Mouse (Mus musculus) ES-Bruce4 (cell line): ENCODE data around the gene Wdr77.

Experiments used
- CTCF ChIP-seq: IDR thresholded peaks from one replicate; pipeline ENCODE4 v1.8.1; 2011; ENCODE audit warnings: low read depth, low read length
- POLR2A ChIP-seq: IDR thresholded peaks from one replicate; pipeline ENCODE4 v1.8.1; 2011; ENCODE audit warnings: low read length; ENCODE audit not compliant: insufficient read depth

DNA sequence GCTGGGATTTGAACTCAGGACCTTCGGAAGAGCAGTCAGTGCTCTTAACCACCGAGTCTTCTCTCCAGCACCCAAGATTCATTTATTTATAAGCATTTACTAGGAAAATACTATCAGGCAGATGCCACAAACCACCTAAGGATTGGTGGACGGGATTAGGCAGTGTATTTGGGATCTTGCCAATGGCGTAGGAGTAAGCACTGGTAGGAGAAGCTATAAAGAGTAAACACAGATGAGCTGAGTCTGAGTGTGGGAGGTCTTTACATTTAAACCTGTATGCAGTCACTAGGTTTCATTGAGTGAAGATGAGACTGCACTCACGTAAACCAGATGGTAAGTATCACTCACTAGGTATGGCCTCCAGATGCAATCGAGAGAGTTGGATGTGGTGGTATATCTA is 25.2 kb upstream of the Wdr77 start:
- TF ChIP-seq POLR2A (no peak), CTCF (no peak)
